Mouse (Mus musculus) forebrain, embryonic 16.5 days (tissue): Measurements from ENCODE around the gene 1600014C23Rik. TPM values are rescaled to one million over a fixed set of nuclear protein-coding genes. Genes with fewer than 3 reads are reported as not detected.

Experiments used
- ATAC-seq: fragments of 200-750 bp; cut with Nextera tagmentation; 2 replicates; pipeline ENCODE4 v1.8.0; 2017; ENCODE audit warnings: mild to moderate bottlenecking, moderate library complexity
- H3K27ac ChIP-seq: fragments of 300-500 bp; sonication (generic); 2 replicates; pipeline ENCODE4 v1.5.1; 2014; ENCODE audit warnings: low read length, control low read depth
- H3K27me3 ChIP-seq: fragments of 300-500 bp; sonication (generic); replicated peaks from 2 replicates; pipeline ENCODE4 v1.6.1; 2014; ENCODE audit warnings: low read length; ENCODE audit not compliant: control insufficient read depth, insufficient read depth
- H3K36me3 ChIP-seq: fragments of 300-500 bp; sonication (generic); 2 replicates; pipeline ENCODE4 v1.6.1; 2014; ENCODE audit not compliant: control insufficient read depth, insufficient read depth
- H3K4me1 ChIP-seq: fragments of 300-500 bp; sonication (generic); replicated peaks from 2 replicates; pipeline ENCODE4 v1.6.1; 2014; ENCODE audit warnings: low read length; ENCODE audit not compliant: control insufficient read depth, insufficient read depth
- H3K4me2 ChIP-seq: fragments of 300-500 bp; sonication (generic); 2 replicates; pipeline ENCODE4 v1.6.1; 2014; ENCODE audit warnings: mild to moderate bottlenecking, low read length, control low read depth
- H3K4me3 ChIP-seq: fragments of 300-500 bp; sonication (generic); replicated peaks from 2 replicates; pipeline ENCODE4 v1.5.1; 2014; ENCODE audit warnings: mild to moderate bottlenecking, low read length, control low read depth
- H3K9ac ChIP-seq: fragments of 300-500 bp; sonication (generic); replicated peaks from 2 replicates; pipeline ENCODE4 v1.6.1; 2014; ENCODE audit warnings: low read depth, low read length, control low read depth
- H3K9me3 ChIP-seq: fragments of 300-500 bp; sonication (generic); 2 replicates; pipeline ENCODE4 v1.6.1; 2016; ENCODE audit warnings: low read length; ENCODE audit not compliant: control insufficient read depth
- WGBS: fragments of 180-500 bp; shearing (Covaris S2); extraction: QIAGEN DNeasy Blood & Tissue Kit; methylation state at CpG from one replicate; pipeline ENCODE4 v1.1.7; 2014; 5-methylcytosine and 5-hydroxymethylcytosine counted together
- polyA plus RNA-seq: library from polyadenylated mRNA; unstranded; fragments of >200 nt; fragmentation: Nextera tagmentation; extraction: Ambion mirVana; gene quantifications from 2 replicates; pipeline ENCODE4 v1.2.1, GENCODE M21; 2015

Gene 1600014C23Rik
- polyA plus RNA-seq, 1 experiment from 2014 or later, result 0.46 TPM

DNA sequence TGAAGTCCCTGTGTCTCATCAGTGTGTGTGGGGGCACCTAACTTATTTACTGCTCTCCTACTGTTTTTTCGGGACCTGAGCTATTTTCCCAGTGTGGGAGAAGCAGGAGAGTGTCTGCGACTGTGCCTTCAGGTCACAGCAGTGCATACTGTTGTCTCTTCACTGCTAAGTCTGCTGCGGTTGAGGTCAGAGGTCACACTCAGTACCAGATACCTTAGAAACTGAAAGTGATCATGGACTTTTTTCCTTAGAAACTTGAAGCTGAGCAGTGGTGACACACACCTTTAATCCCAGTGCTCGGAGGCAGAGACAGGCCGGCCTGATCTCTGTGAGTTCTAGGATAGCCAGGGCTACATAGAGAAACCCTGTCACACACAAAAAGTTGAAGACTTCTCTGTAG, 41.5 kb downstream of the 1600014C23Rik start:
- H3K36me3 ChIP-seq, result no peaks in the 10 kb centered on the region
- peaks cover 4% of the 10 kb centered on the region for H3K4me1 ChIP-seq
- H3K9ac ChIP-seq, result no peak overlapping the region
- ATAC-seq, result no peak
- WGBS, result 93% methylated on average over 5 of the region's 5 CpGs
- no peaks in the 10 kb centered on the region for H3K9me3 ChIP-seq
- H3K27ac ChIP-seq, result no peak overlapping the region
- H3K27me3 ChIP-seq, result no peaks in the 10 kb centered on the region
- H3K4me2 ChIP-seq, result no peak overlapping the region
- H3K4me3 ChIP-seq, result no peak overlapping the region

DNA sequence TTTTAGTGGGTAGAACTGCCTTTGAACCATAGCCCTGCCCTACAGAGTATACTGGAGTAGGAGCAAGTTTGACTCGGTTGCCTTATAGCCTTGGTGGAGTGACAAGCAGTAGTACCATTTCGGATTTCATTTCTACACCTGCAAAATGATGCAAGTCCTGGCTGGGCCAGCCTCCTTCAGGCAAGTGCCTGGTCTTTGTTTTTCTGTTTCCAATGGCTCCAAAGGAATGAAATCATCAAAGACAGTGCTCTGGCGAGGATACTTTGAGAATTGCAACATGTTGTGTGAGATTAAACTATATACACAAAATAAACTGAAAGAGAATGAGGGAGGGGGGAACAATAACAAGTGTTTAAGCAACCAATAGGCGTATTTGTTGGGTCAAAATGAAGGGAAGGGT, 43.6 kb downstream of the 1600014C23Rik start:
- no peaks in the 10 kb centered on the region for H3K9me3 ChIP-seq
- no peak overlapping the region for H3K9ac ChIP-seq
- H3K4me1 ChIP-seq, result peaks cover 9% of the 10 kb centered on the region
- no peaks in the 10 kb centered on the region for H3K27me3 ChIP-seq
- H3K36me3 ChIP-seq, result no peaks in the 10 kb centered on the region
- no peak overlapping the region for H3K27ac ChIP-seq
- ATAC-seq, result no peak
- no peak overlapping the region for H3K4me2 ChIP-seq
- WGBS, result 88% methylated on average over 4 of the region's 4 CpGs
- no peak overlapping the region for H3K4me3 ChIP-seq

DNA sequence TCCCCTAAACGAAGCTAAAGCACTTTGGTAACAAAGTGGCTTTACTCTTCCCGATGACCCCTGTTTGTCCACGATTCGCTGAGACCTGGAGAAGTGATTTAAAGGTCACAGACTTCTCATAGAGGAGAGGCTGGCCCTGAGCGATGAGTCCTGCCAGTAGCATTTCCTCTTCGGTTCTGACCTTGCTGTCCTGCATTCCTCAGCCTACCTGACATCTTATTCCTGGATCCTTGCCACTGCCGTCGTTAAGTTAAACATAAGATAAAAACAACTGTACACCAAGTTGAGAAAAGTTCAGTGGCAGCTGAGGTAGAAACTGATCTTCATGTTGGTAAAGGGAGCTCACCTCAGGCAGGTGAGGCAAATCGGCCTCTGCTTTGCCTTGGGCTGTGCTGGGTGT, 44.5 kb downstream of the 1600014C23Rik start:
- H3K27ac ChIP-seq, result no peak overlapping the region
- H3K36me3 ChIP-seq, result no peaks in the 10 kb centered on the region
- H3K27me3 ChIP-seq, result no peaks in the 10 kb centered on the region
- no peak overlapping the region for H3K4me2 ChIP-seq
- 92% methylated on average over 9 of the region's 9 CpGs for WGBS
- H3K9ac ChIP-seq, result no peak overlapping the region
- H3K4me3 ChIP-seq, result no peak overlapping the region
- H3K9me3 ChIP-seq, result no peaks in the 10 kb centered on the region
- ATAC-seq, result no peak
- H3K4me1 ChIP-seq, result peaks cover 17% of the 10 kb centered on the region

DNA sequence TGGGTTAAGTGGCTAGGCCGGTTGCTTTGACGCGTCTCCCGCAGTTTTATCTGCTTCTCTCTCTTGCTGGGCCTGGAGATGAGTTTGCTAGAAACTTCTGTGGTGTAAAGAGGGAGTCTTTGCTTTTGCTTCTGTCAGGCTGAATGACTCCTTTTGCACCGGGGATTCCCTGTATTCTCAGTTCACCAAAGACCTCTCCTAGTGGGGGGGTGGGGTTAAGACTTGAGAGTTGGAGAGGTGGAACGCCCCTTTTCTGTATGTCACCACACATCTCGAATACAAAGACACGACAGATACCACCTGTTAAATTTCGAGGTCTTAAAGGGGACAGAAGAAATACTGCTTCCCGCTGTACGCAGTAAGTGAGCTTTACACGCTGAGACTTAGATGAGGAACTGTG, 46.9 kb downstream of the 1600014C23Rik start, which contains the start of gene Tmem63b:
Tmem63b (minus strand) TSS at position 190 of the 400 bp plus-strand sequence.
- Histone ChIP-seq H3K36me3 (no peaks in the 10 kb centered on the region), H3K27me3 (no peaks in the 10 kb centered on the region), H3K4me2 (peak within 1 kb of the TSS; percentile 76), H3K9me3 (no peaks in the 10 kb centered on the region), H3K4me3 (peak within 1 kb of the TSS; percentile 89), H3K4me1 (peaks cover 22% of the 10 kb centered on the region), H3K27ac (peak within 1 kb of the TSS; percentile 87), H3K9ac (peak within 1 kb of the TSS; percentile 84)
- 6% methylated on average over 12 of the region's 12 CpGs for WGBS
- no peak; the same call in 1 of the 2 replicates for ATAC-seq

DNA sequence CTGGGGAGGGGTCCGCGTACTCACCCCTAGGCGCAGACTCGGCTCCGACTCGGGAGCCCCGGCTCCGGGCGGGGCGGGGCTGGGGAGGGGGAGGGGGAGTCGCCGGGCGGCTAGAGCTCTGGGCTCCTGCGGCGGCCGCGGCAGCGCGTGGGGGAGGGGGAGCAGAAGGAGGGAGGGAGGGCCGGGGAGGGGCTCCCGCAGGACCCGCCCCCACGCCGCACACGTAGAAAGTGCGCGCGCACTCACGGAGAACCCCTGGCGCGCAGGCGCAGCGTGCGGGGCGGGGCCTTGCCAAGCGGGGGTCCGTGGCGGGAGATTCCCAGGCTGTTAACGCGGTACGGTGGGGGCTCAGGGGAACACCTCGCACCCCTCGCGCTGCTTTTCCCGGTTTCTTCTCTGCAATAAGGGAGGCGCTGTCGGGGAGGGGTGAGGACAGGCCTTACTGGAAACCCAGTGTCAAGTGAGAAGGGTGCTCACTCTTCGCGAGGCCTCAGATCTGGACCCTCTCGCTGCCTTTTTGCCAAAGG, 47.5 kb downstream of the 1600014C23Rik start, which contains the start of gene Mrpl14:
Mrpl14 (plus strand) TSS at position 230 of the 527 bp plus-strand sequence.
- no peaks in the 10 kb centered on the region for H3K36me3 ChIP-seq
- WGBS, result 0% methylated on average over 31 of the region's 50 CpGs
- no peaks in the 10 kb centered on the region for H3K27me3 ChIP-seq
- ATAC-seq, result peak; percentile 89
- H3K4me2 ChIP-seq, result peak within 1 kb of the TSS; percentile 76
- peak within 1 kb of the TSS; percentile 84 for H3K9ac ChIP-seq
- no peaks in the 10 kb centered on the region for H3K9me3 ChIP-seq
- H3K4me3 ChIP-seq, result peak within 1 kb of the TSS; percentile 89
- peak within 1 kb of the TSS; percentile 87 for H3K27ac ChIP-seq
- peaks cover 22% of the 10 kb centered on the region for H3K4me1 ChIP-seq

DNA sequence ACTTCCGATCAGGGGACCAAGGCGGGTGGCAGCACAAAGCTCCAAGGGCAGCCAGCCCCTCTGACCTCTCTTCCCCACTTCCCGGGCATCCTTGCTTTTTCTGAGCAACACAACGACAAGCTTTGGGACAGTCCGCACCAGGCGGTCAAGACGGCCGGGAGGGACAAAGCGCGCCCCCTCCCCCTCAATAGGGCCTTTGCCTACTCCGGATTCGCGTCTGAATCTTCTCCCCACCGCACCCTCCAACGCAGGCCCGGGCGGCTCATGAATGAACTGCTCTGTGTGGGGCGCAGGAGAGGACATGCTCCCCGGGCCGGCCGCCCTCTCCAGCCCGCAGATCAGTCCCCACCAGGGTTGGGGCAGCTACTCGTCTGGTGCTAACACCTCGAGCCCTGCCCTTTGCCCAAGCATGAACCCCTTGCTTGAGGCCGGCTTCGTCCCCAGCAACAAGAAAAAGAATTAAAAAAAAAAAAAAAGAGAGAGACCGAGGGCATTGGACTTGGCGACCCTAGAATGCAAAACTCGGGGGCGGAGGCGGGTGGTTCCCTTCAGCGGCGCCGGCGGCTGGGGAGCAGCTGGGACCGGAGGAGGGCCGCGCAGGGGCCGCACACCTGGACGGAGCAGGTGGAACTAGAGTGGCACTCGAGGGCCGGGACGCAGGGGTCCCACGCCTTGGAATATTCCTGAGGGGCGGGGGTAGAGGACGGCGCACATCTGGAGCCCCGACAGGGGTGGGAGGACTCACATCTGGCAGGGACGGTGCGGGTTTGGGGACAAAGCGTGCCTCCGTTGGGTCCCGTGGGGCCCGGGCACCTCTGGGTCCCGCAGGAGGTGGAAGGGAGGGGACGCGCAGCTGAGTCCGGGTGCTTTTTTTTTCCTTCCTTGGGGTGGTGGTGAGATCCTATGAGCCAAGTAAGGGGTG, 48.2 kb downstream of the 1600014C23Rik start:
- Histone ChIP-seq H3K4me1 (peaks cover 29% of the 10 kb centered on the region), H3K27ac (peak overlapping the region; percentile 87), H3K9me3 (no peaks in the 10 kb centered on the region), H3K9ac (peak overlapping the region; percentile 84), H3K4me3 (peak overlapping the region; percentile 89), H3K27me3 (no peaks in the 10 kb centered on the region), H3K4me2 (peak overlapping the region; percentile 75), H3K36me3 (no peaks in the 10 kb centered on the region)
- WGBS, result under 1% methylated on average over 57 of the region's 58 CpGs
- ATAC-seq, result peak; percentile 36

DNA sequence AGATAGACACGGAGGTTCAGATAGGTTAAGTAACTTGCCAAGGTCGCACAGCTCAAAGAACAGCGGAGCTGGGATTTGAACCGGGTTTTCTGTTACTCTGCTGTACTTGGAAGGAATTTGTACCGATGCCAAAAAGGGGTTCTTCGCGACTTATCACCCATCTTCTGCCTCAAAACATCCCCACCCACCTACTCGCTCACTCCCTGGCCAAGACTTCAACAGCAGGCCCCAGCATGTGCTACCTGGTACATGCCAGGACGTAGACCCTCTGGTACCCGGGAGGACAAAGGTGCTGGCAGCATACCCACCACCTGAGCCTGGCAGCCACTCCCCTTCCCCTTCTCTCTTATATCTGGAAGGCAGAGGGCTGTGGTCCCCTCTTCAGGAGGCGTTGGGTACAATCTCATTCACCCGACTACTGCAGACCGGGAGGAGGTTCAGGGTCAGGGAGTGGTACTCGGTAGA, 48.9 kb downstream of the 1600014C23Rik start:
- H3K9ac ChIP-seq, result peak overlapping the region; percentile 84
- no peaks in the 10 kb centered on the region for H3K36me3 ChIP-seq
- peak overlapping the region; percentile 75 for H3K4me2 ChIP-seq
- H3K4me1 ChIP-seq, result peaks cover 29% of the 10 kb centered on the region
- no peaks in the 10 kb centered on the region for H3K9me3 ChIP-seq
- WGBS, result 27% methylated on average over 14 of the region's 14 CpGs
- no peak for ATAC-seq
- H3K4me3 ChIP-seq, result peak overlapping the region; percentile 89
- H3K27me3 ChIP-seq, result no peaks in the 10 kb centered on the region
- H3K27ac ChIP-seq, result peak overlapping the region; percentile 87

Other genes with a start within 250 kb of the 1600014C23Rik start
- 17.6 and 19.1 TPM in 2 replicates for gene Aars2, start 227.0 kb downstream of the 1600014C23Rik start, polyA plus RNA-seq
- 4.7 and 4.8 TPM in 2 replicates for gene Tcte1, start 210.4 kb downstream of the 1600014C23Rik start, polyA plus RNA-seq
- gene Tmem151b, start 184.2 kb downstream of the 1600014C23Rik start, polyA plus RNA-seq, result 37.4 and 41.3 TPM in 2 replicates
- gene Nfkbie, start 178.1 kb downstream of the 1600014C23Rik start, polyA plus RNA-seq, result 3.9 and 5.0 TPM in 2 replicates
- gene Slc35b2, start 170.0 kb downstream of the 1600014C23Rik start, polyA plus RNA-seq, result 91.5 and 93.3 TPM in 2 replicates
- gene Hsp90ab1, start 160.6 kb downstream of the 1600014C23Rik start, polyA plus RNA-seq, result 1,528 and 1,563 TPM in 2 replicates
- gene Slc29a1, start 134.2 kb downstream of the 1600014C23Rik start, polyA plus RNA-seq, result 79.7 and 85.1 TPM in 2 replicates
- gene Mymx, start 131.7 kb downstream of the 1600014C23Rik start, polyA plus RNA-seq, result not detected in 2 replicates
- 0.85 and 1.5 TPM in 2 replicates for gene Capn11, start 74.5 kb downstream of the 1600014C23Rik start, polyA plus RNA-seq
- 93.4 and 112 TPM in 2 replicates for gene Mrpl14, start 47.5 kb downstream of the 1600014C23Rik start, polyA plus RNA-seq
- 126 and 140 TPM in 2 replicates for gene Tmem63b, start 46.9 kb downstream of the 1600014C23Rik start, polyA plus RNA-seq